9 mouse cellular contexts compared by ENCODE assay signal in genomic region chr6:48594043-48594738, GRCm38 (mm10). TPM values are rescaled to one million over a fixed set of nuclear protein-coding genes. Genes with fewer than 3 reads are reported as not detected.
A peak's percentile ranks its signal among the peaks of the same experiment; 100 is the strongest.
DNase-seq lines count a peak whose midpoint lies in the region; ATAC-seq and TF ChIP-seq lines count a peak whose summit lies in the region.
"Had no signal": no experiment of that assay in that cellular context is flagged by ENCODE, and none has a peak within 500 bp of the region (broad histone marks: within the 10 kb centered on the region; RNA-seq: fewer than 3 reads in every experiment).

No protein-coding gene starts in this region.

- no peaks in the 10 kb centered on the region for H3K27me3 ChIP-seq in hindbrain, embryonic 10.5 days (ENCODE audit: insufficient read depth, poor library complexity, severe bottlenecking)
- H3K27me3 ChIP-seq in limb, embryonic 11.5 days (ENCODE audit: control insufficient read depth, insufficient read depth, low read length) = no peaks in the 10 kb centered on the region
- no peaks in the 10 kb centered on the region for H3K27me3 ChIP-seq in midbrain, embryonic 12.5 days

- under 1% methylated on average over 41 of the region's 41 CpGs for WGBS in hindbrain, embryonic 10.5 days
- under 1% methylated on average over 32 of the region's 41 CpGs for WGBS in limb, embryonic 11.5 days
- under 1% methylated on average over 41 of the region's 41 CpGs for WGBS in midbrain, embryonic 12.5 days

- H3K4me2 ChIP-seq in limb, embryonic 11.5 days (ENCODE audit: low read depth, severe bottlenecking) = peak overlapping the region; percentile 76
- peak overlapping the region; percentile 82 for H3K4me2 ChIP-seq in midbrain, embryonic 12.5 days (replicated peaks)

- H3K4me1 ChIP-seq in embryonic fibroblast, embryonic 13.5 days (ENCODE audit: control insufficient read depth, insufficient read depth, low read length) = no peaks in the 10 kb centered on the region
- peaks cover 30% of the 10 kb centered on the region for H3K4me1 ChIP-seq in hindbrain, embryonic 10.5 days (replicated peaks)
- H3K4me1 ChIP-seq in limb, embryonic 11.5 days (ENCODE audit: control insufficient read depth, insufficient read depth, low read length) = peaks cover 12% of the 10 kb centered on the region
- H3K4me1 ChIP-seq in midbrain, embryonic 12.5 days = peaks cover 17% of the 10 kb centered on the region

- ATAC-seq in limb, embryonic 11.5 days (ENCODE audit: insufficient number of reproducible peaks, low FRiP score, low TSS enrichment, low read depth) = peak; percentile 69
- ATAC-seq in midbrain, embryonic 12.5 days (ENCODE audit: low FRiP score, low read depth) = peak; percentile 72

- peak overlapping the region; percentile 73 for H3K4me3 ChIP-seq in embryonic fibroblast, embryonic 13.5 days (ENCODE audit: insufficient read depth, low read length)
- peak overlapping the region; percentile 92 for H3K4me3 ChIP-seq in hindbrain, embryonic 10.5 days
- H3K4me3 ChIP-seq in limb, embryonic 11.5 days (ENCODE audit: low read depth, low read length) = peak overlapping the region; percentile 86
- H3K4me3 ChIP-seq in midbrain, embryonic 12.5 days = peak overlapping the region; percentile 85

- intact Hi-C loops in left cerebral cortex, postnatal 36 days (cut with DNase I) = loop anchor here (5.0 kb wide), 1 partner anchor 33 kb away; the partner anchor contains the start of gene AI854703

- H3K36me3 ChIP-seq in hindbrain, embryonic 10.5 days = peaks cover 42% of the 10 kb centered on the region
- peaks cover 27% of the 10 kb centered on the region for H3K36me3 ChIP-seq in limb, embryonic 11.5 days (ENCODE audit: control insufficient read depth, insufficient read depth, low read length)
- peaks cover 37% of the 10 kb centered on the region for H3K36me3 ChIP-seq in midbrain, embryonic 12.5 days

- H3K9ac ChIP-seq in limb, embryonic 11.5 days (ENCODE audit: low read length) = peak overlapping the region; percentile 91
- peak overlapping the region; percentile 88 for H3K9ac ChIP-seq in midbrain, embryonic 12.5 days (replicated peaks)

- peaks cover 25% of the 10 kb centered on the region for H3K9me3 ChIP-seq in hindbrain, embryonic 10.5 days
- peaks cover 20% of the 10 kb centered on the region for H3K9me3 ChIP-seq in limb, embryonic 11.5 days (ENCODE audit: control insufficient read depth, low read length)
- H3K9me3 ChIP-seq in midbrain, embryonic 12.5 days = peaks cover 16% of the 10 kb centered on the region

- DNase-seq in left cerebral cortex, adult 8-10 months (ENCODE audit: low spot score in 2 of 2) = peak; percentile 55 to 56
- no peak for DNase-seq in left cerebral cortex, postnatal 36 days (ENCODE audit: low spot score in 2 of 2)
- DNase-seq in WW6 (ENCODE audit: low read depth, low spot score) = peak; percentile 20
- DNase-seq in hindbrain, embryonic 10.5 days (ENCODE audit: low spot score) = peak; percentile 71
- peak; percentile 75 for DNase-seq in limb, embryonic 11.5 days (ENCODE audit: low spot score)
- no peak for DNase-seq in natural killer cell, adult 2 months (ENCODE audit: low spot score in 2 of 2)

- 0 out of 2 replicates have a peak, but pooled peaks have one; percentile 29 for TF ChIP-seq POLR2A in embryonic fibroblast, embryonic 13.5 days (IDR thresholded peaks at IDR 0.05; ENCODE audit: low read depth, low read length)

- H3K27ac ChIP-seq in embryonic fibroblast, embryonic 13.5 days (ENCODE audit: insufficient read depth, low read length) = peak overlapping the region; percentile 53
- peak overlapping the region; percentile 98 for H3K27ac ChIP-seq in hindbrain, embryonic 10.5 days
- peak overlapping the region; percentile 82 for H3K27ac ChIP-seq in limb, embryonic 11.5 days (replicated peaks; ENCODE audit: low read depth, low read length)
- peak overlapping the region; percentile 91 for H3K27ac ChIP-seq in midbrain, embryonic 12.5 days (replicated peaks)

- no peak for TF ChIP-seq CTCF in embryonic fibroblast, embryonic 13.5 days (IDR thresholded peaks at IDR 0.05; ENCODE audit: borderline replicate concordance, insufficient read depth, low read length)

RNA-seq across cellular contexts. Expression of gene Gm44965, which starts 0.5 kb away (rescaled TPM):
- total RNA-seq in left cerebral cortex, adult 8-10 months (2022) = 1 to 10 TPM in 1 of 4 experiments, not detected in 3; 1.6 TPM
- total RNA-seq in left cerebral cortex, postnatal 36 days (2021) = not detected
- not detected in 2 replicates for polyA plus RNA-seq in embryonic fibroblast, embryonic 13.5 days (2011; ENCODE audit: insufficient read length, low read depth, missing spikeins)
- polyA plus RNA-seq in hindbrain, embryonic 10.5 days (2016; fragmentation: Nextera tagmentation; extraction: Ambion mirVana) = 1.2 TPM in 1 of 2 replicates, not detected in the other
- not detected in 2 replicates for polyA plus RNA-seq in limb, embryonic 11.5 days (2014; fragmentation: Nextera tagmentation; extraction: Ambion mirVana)
- 0.65 TPM in 1 of 2 replicates, not detected in the other for polyA plus RNA-seq in midbrain, embryonic 12.5 days (2016; fragmentation: Nextera tagmentation; extraction: Ambion mirVana)
- polyA plus RNA-seq: frontal cortex, adult 2 months had no signal

RNA-seq across cellular contexts. Expression of gene Repin1, which starts 0.5 kb away (rescaled TPM):
- 10 to 100 TPM; 62.2 to 67.3 (median 64.6) TPM for total RNA-seq in left cerebral cortex, adult 8-10 months (2022)
- total RNA-seq in left cerebral cortex, postnatal 36 days (2021) = 10 to 100 TPM; 51.8 to 59.8 TPM
- polyA plus RNA-seq in embryonic fibroblast, embryonic 13.5 days (2011; ENCODE audit: insufficient read length, low read depth, missing spikeins) = 16.3 and 19.0 TPM in 2 replicates
- polyA plus RNA-seq in hindbrain, embryonic 10.5 days (2016; fragmentation: Nextera tagmentation; extraction: Ambion mirVana) = 55.9 and 57.2 TPM in 2 replicates
- 42.8 and 46.1 TPM in 2 replicates for polyA plus RNA-seq in limb, embryonic 11.5 days (2014; fragmentation: Nextera tagmentation; extraction: Ambion mirVana)
- 50.1 and 54.1 TPM in 2 replicates for polyA plus RNA-seq in midbrain, embryonic 12.5 days (2016; fragmentation: Nextera tagmentation; extraction: Ambion mirVana)

RNA-seq across cellular contexts. Expression of gene Gm45021, which starts 4.8 kb away (rescaled TPM):
- total RNA-seq in left cerebral cortex, adult 8-10 months (2022) = not detected
- not detected for total RNA-seq in left cerebral cortex, postnatal 36 days (2021)
- not detected in 2 replicates for polyA plus RNA-seq in embryonic fibroblast, embryonic 13.5 days (2011; ENCODE audit: insufficient read length, low read depth, missing spikeins)
- not detected in 2 replicates for polyA plus RNA-seq in hindbrain, embryonic 10.5 days (2016; fragmentation: Nextera tagmentation; extraction: Ambion mirVana)
- polyA plus RNA-seq in limb, embryonic 11.5 days (2014; fragmentation: Nextera tagmentation; extraction: Ambion mirVana) = not detected in 2 replicates
- polyA plus RNA-seq in midbrain, embryonic 12.5 days (2016; fragmentation: Nextera tagmentation; extraction: Ambion mirVana) = not detected in 2 replicates
- polyA plus RNA-seq: frontal cortex, adult 2 months had no signal

RNA-seq across cellular contexts. Expression of gene Zfp775, which starts 7.7 kb away (rescaled TPM):
- total RNA-seq in left cerebral cortex, adult 8-10 months (2022) = 1 to 10 TPM; 7.7 to 9.5 (median 7.8) TPM
- 1 to 10 TPM; 6.6 to 7.6 TPM for total RNA-seq in left cerebral cortex, postnatal 36 days (2021)
- polyA plus RNA-seq in embryonic fibroblast, embryonic 13.5 days (2011; ENCODE audit: insufficient read length, low read depth, missing spikeins) = 2.2 and 2.7 TPM in 2 replicates
- 10.5 and 12.5 TPM in 2 replicates for polyA plus RNA-seq in hindbrain, embryonic 10.5 days (2016; fragmentation: Nextera tagmentation; extraction: Ambion mirVana)
- polyA plus RNA-seq in limb, embryonic 11.5 days (2014; fragmentation: Nextera tagmentation; extraction: Ambion mirVana) = 9.8 and 9.9 TPM in 2 replicates
- 13.3 and 15.7 TPM in 2 replicates for polyA plus RNA-seq in midbrain, embryonic 12.5 days (2016; fragmentation: Nextera tagmentation; extraction: Ambion mirVana)

RNA-seq across cellular contexts. Expression of gene Rarres2, which starts 21.6 kb away (rescaled TPM):
- 10 to 100 TPM; 16.1 to 17.3 (median 16.9) TPM for total RNA-seq in left cerebral cortex, adult 8-10 months (2022)
- 10 to 100 TPM; 12.5 to 13.1 TPM for total RNA-seq in left cerebral cortex, postnatal 36 days (2021)
- 2.1 and 2.3 TPM in 2 replicates for polyA plus RNA-seq in embryonic fibroblast, embryonic 13.5 days (2011; ENCODE audit: insufficient read length, low read depth, missing spikeins)
- 0.42 and 1.9 TPM in 2 replicates for polyA plus RNA-seq in hindbrain, embryonic 10.5 days (2016; fragmentation: Nextera tagmentation; extraction: Ambion mirVana)
- polyA plus RNA-seq in limb, embryonic 11.5 days (2014; fragmentation: Nextera tagmentation; extraction: Ambion mirVana) = 4.3 and 5.6 TPM in 2 replicates
- 1.7 and 3.1 TPM in 2 replicates for polyA plus RNA-seq in midbrain, embryonic 12.5 days (2016; fragmentation: Nextera tagmentation; extraction: Ambion mirVana)

Comparison
In these comparisons a context has a peak if more than half of its experiments do, and no peak if none do; other contexts are left out.
1. DNase-seq: peak in left cerebral cortex, adult 8-10 months (2 of 2), WW6 (single experiment), hindbrain, embryonic 10.5 days (single experiment) and limb, embryonic 11.5 days (single experiment); none in left cerebral cortex, postnatal 36 days (0 of 2) and natural killer cell, adult 2 months (0 of 2).
2. Peak in every context shown above with its lines, with median percentiles within 50 percentile points of each other: H3K27ac ChIP-seq and H3K4me3 ChIP-seq.